Mouse (Mus musculus): ENCODE results near the gene Chrdl2.

The Chrdl2 gene

DNA sequence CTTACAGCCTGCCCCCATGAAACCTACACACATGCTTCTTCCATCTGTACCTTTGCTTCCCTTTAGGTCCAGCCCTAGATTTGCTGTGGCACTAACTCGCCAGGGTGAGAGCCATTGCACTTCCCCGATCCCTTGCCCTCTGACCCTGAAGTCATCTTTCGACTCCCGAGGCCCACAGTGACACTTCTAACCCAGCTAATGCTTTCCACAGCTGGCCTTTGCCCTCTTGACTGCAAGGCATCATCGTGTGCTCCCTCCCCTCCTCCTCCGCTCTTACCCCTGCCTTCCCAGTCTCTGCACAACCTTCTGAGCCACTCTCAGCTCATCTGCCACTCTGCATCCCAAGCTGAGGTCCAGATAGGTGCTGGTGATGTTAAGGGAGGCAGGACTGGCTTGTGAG, 6.5 kb downstream of the Chrdl2 start:
- Histone ChIP-seq H3K27me3 (ENCODE audit: insufficient read depth, low read length) (peaks cover 55% of the 10 kb centered on the region), H3K9me3 (ENCODE audit: low read length) (no peaks in the 10 kb centered on the region), H3K4me1 (replicated peaks; ENCODE audit: low read depth, low read length) (peaks cover 9% of the 10 kb centered on the region), H3K36me3 (ENCODE audit: insufficient read depth, low read length) (no peaks in the 10 kb centered on the region), H3K4me3 (replicated peaks; ENCODE audit: low read length) (no peak overlapping the region)
- TF ChIP-seq CTCF (conservative IDR thresholded peaks at IDR 0.05; ENCODE audit: low read length) = no peak
- no peak for TF ChIP-seq POU5F1 (IDR thresholded peaks at IDR 0.05; ENCODE audit: borderline replicate concordance, low read length)
- TF ChIP-seq NANOG (IDR thresholded peaks at IDR 0.05; ENCODE audit: borderline replicate concordance, low read length) = no peak

DNA sequence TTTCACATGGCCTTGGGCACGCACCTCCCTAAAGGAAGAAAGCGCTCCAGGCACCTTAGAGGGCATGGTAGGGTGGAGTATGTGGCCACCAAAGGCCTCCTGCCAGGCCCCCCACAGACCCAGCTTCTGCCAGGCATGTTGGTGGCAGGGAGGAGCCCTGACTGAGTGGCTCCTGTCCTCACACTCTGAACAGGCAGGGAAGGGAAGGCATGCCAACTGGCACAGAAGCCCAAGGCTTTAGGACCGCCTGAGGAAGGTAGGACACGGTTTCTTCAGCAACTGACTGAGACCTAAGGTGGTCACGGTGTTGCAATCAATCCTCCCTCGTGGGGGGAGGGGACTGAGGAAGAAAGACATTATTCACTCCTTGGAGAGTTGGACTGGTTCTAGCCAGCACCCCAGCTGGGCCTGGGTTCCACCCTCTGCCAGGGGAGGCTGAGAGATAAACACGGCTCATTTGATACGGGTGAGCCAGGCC, 8.2 kb downstream of the Chrdl2 start:
- no peak for TF ChIP-seq NANOG (IDR thresholded peaks at IDR 0.05; ENCODE audit: borderline replicate concordance, low read length)
- no peak for TF ChIP-seq POU5F1 (IDR thresholded peaks at IDR 0.05; ENCODE audit: borderline replicate concordance, low read length)
- no peak for TF ChIP-seq CTCF (conservative IDR thresholded peaks at IDR 0.05; ENCODE audit: low read length)
- H3K9me3 ChIP-seq (ENCODE audit: low read length) = no peaks in the 10 kb centered on the region
- peaks cover 9% of the 10 kb centered on the region for H3K4me1 ChIP-seq (replicated peaks; ENCODE audit: low read depth, low read length)
- H3K4me3 ChIP-seq (replicated peaks; ENCODE audit: low read length) = no peak overlapping the region
- peaks cover 50% of the 10 kb centered on the region for H3K27me3 ChIP-seq (ENCODE audit: insufficient read depth, low read length)
- no peaks in the 10 kb centered on the region for H3K36me3 ChIP-seq (ENCODE audit: insufficient read depth, low read length)

DNA sequence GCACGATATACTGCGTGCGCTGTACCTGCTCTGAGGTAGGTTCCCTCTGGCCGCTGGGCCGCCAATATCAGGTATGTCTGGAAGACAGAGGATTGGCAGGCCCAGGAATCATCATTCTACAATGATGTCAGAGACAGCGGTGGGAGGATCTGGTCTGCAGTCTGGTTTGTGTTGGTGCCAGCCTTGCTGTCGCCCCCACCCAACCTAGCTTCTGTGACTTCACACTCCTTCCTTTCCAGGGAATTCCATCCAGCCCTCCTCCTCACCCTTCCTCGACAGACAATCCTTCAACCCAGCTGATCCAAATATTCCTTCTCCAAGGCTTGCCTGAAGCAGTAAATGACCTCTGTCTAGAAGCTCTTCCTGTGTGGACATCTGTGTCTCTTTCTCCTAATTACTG, 11.1 kb downstream of the Chrdl2 start:
- H3K9me3 ChIP-seq (ENCODE audit: low read length) = no peaks in the 10 kb centered on the region
- H3K4me1 ChIP-seq (replicated peaks; ENCODE audit: low read depth, low read length) = peaks cover 7% of the 10 kb centered on the region
- no peak overlapping the region for H3K4me3 ChIP-seq (replicated peaks; ENCODE audit: low read length)
- H3K27me3 ChIP-seq (ENCODE audit: insufficient read depth, low read length) = peaks cover 45% of the 10 kb centered on the region
- H3K36me3 ChIP-seq (ENCODE audit: insufficient read depth, low read length) = no peaks in the 10 kb centered on the region
- TF ChIP-seq POU5F1 (IDR thresholded peaks at IDR 0.05; ENCODE audit: borderline replicate concordance, low read length) (no peak), CTCF (conservative IDR thresholded peaks at IDR 0.05; ENCODE audit: low read length) (no peak), NANOG (IDR thresholded peaks at IDR 0.05; ENCODE audit: borderline replicate concordance, low read length) (no peak)

DNA sequence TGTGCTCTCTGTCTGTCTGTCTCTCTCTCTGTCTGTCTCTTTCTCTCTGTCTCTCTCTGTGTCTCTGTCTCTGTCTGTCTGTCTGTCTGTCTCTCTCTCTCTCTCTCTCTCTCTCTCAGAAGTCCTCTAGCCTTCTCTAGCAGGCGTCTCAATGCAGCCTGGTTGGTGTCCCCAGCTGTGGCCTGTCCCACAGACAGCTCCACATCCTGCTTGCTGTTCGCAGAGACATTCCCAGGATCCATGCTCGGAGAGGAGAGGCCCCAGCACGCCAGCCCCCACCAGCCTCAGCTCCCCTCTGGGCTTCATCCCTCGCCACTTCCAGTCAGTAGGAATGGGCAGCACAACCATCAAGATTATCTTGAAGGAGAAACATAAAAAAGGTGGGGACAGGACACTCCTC, 21.4 kb downstream of the Chrdl2 start:
- Histone ChIP-seq H3K9me3 (ENCODE audit: low read length) (no peaks in the 10 kb centered on the region), H3K4me1 (replicated peaks; ENCODE audit: low read depth, low read length) (peaks cover 5% of the 10 kb centered on the region; the same call in 1 of the 2 replicates), H3K27me3 (ENCODE audit: insufficient read depth, low read length) (peaks cover 25% of the 10 kb centered on the region; the same call in 1 of the 2 replicates), H3K36me3 (ENCODE audit: insufficient read depth, low read length) (no peaks in the 10 kb centered on the region), H3K4me3 (replicated peaks; ENCODE audit: low read length) (no peak overlapping the region)
- TF ChIP-seq POU5F1 (IDR thresholded peaks at IDR 0.05; ENCODE audit: borderline replicate concordance, low read length) (no peak), CTCF (conservative IDR thresholded peaks at IDR 0.05; ENCODE audit: low read length) (no peak), NANOG (IDR thresholded peaks at IDR 0.05; ENCODE audit: borderline replicate concordance, low read length) (no peak)

DNA sequence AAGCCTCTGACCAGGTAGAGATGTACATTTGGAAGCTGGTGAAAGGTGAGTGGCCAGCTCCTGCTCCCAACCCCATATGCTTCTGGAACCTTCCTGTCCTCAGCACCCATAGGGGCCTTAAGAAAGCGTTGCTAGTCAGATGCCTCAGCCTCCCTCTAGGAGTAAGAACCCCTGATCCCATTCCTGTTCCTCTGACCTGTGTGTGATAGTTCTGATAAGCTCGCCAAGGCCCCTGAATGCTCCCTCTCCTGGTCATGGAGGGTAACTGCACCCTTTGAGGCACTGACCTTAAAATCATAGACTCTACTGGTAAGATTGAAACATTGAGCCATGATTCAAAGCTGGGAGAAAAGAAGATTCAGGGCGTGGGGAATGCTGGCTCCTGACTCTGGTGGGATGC, 23.3 kb downstream of the Chrdl2 start:
- no peaks in the 10 kb centered on the region for H3K36me3 ChIP-seq (ENCODE audit: insufficient read depth, low read length)
- H3K4me1 ChIP-seq (replicated peaks; ENCODE audit: low read depth, low read length) = peaks cover 5% of the 10 kb centered on the region; the same call in 1 of the 2 replicates
- no peaks in the 10 kb centered on the region for H3K9me3 ChIP-seq (ENCODE audit: low read length)

DNA sequence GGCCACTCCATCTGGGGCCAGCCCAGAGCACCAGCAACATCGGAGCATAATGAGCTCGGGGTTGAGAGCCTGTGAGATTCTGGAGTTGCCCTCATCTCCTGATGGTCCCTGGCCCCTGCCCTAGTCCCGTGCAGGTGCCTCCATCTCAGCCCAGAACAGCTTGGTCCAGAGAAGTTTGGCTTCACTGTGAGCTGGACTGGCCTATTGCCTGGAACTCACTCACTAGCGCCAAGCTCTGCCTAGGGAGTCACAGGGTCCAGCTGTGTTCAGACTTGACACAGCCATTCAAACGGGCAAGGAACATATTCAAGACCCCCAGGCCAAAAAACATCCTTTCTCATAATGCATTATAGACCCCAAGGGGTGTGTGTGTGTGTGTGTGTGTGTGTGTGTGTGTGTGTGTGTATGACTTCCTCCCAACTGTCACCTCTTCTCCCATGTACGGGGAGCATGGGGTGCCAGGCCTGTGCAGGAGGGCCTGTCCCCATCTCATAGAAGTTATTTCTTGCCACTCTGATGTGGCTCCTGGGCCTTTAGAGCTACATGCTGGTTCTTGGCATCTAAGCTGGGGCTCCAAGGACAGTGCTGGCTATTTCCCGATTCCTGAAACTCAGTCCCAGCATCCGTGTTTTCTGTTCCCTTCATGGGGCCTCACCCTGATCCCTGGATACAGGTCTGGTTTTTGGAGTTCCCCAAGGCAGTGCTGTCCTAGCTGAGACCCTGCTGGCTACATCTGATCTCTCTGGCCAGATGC, 25.2 kb downstream of the Chrdl2 start:
- Histone ChIP-seq H3K4me1 (replicated peaks; ENCODE audit: low read depth, low read length) (peaks cover 5% of the 10 kb centered on the region; the same call in 1 of the 2 replicates), H3K36me3 (ENCODE audit: insufficient read depth, low read length) (no peaks in the 10 kb centered on the region), H3K27me3 (ENCODE audit: insufficient read depth, low read length) (peaks cover 22% of the 10 kb centered on the region), H3K4me3 (replicated peaks; ENCODE audit: low read length) (no peak overlapping the region), H3K9me3 (ENCODE audit: low read length) (no peaks in the 10 kb centered on the region)
- TF ChIP-seq NANOG (IDR thresholded peaks at IDR 0.05; ENCODE audit: borderline replicate concordance, low read length) (no peak), POU5F1 (IDR thresholded peaks at IDR 0.05; ENCODE audit: borderline replicate concordance, low read length) (no peak), CTCF (conservative IDR thresholded peaks at IDR 0.05; ENCODE audit: low read length) (no peak)

More for the DNA sequence above, 23.3 kb downstream of the Chrdl2 start:
- Histone ChIP-seq H3K27me3 (ENCODE audit: insufficient read depth, low read length) (peaks cover 26% of the 10 kb centered on the region), H3K4me3 (replicated peaks; ENCODE audit: low read length) (no peak overlapping the region)
- TF ChIP-seq CTCF (conservative IDR thresholded peaks at IDR 0.05; ENCODE audit: low read length) = peak; percentile 93
- TF ChIP-seq POU5F1 (IDR thresholded peaks at IDR 0.05; ENCODE audit: borderline replicate concordance, low read length) = no peak

DNA sequence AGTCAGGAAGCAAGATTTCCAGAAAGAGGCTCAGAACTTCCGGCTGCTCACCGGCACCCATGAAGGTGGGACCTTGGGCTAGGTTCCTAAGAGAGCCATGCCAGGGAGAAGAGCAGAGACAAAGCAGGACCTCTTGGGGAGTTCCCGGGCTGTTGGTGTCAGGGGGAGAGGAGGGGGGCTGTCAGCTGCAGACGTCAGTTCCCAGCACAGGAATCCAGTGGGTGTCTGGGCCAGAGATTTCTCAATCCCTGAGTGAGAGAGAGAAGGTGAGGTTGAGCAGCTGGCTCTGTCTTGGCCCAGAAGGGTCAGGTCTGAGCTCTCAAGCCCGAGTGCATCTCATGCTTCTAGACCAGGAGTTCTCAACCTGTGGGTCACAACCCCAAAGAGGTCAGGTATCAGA, 27.7 kb downstream of the Chrdl2 start:
- Histone ChIP-seq H3K4me1 (replicated peaks; ENCODE audit: low read depth, low read length) (peaks cover 2% of the 10 kb centered on the region; the same call in 1 of the 2 replicates), H3K27me3 (ENCODE audit: insufficient read depth, low read length) (peaks cover 30% of the 10 kb centered on the region), H3K4me3 (replicated peaks; ENCODE audit: low read length) (no peak overlapping the region), H3K9me3 (ENCODE audit: low read length) (peaks cover 5% of the 10 kb centered on the region), H3K36me3 (ENCODE audit: insufficient read depth, low read length) (no peaks in the 10 kb centered on the region)
- TF ChIP-seq POU5F1 (IDR thresholded peaks at IDR 0.05; ENCODE audit: borderline replicate concordance, low read length) (no peak), CTCF (conservative IDR thresholded peaks at IDR 0.05; ENCODE audit: low read length) (no peak), NANOG (IDR thresholded peaks at IDR 0.05; ENCODE audit: borderline replicate concordance, low read length) (no peak)

DNA sequence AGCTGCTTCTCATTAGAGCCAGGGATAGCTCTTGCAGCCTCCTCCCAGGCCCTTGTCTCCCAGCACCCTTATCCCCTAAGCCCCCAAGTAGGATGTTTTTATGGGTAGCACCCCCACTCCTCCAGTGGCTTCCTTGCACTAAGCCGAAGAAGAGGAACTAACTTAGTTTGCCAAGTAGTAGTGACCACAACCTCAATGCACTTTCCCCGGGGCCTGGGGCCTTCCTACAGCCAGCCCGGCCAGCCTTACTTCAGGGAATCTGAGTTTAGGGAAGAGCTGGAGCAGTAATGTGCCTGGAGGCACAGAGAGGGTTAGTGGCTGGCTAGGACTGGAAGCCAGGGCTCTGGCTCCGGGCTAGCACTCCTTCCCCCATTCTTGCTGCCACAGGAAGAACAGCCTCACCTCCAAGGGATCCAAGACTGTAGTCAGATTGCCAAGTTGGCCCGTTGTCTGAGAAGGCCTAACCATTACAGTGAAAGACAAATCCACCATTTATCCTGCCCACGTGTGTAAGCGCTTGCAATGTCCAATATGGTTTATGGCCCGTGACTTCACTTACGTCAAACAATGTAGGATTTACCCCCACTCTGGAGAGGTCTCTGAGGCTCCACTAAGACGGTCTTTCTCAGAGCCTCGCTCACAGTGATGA, 29.0 kb downstream of the Chrdl2 start:
- H3K9me3 ChIP-seq (ENCODE audit: low read length) = peaks cover 5% of the 10 kb centered on the region
- TF ChIP-seq NANOG (IDR thresholded peaks at IDR 0.05; ENCODE audit: borderline replicate concordance, low read length) = no peak
- no peak for TF ChIP-seq CTCF (conservative IDR thresholded peaks at IDR 0.05; ENCODE audit: low read length)
- TF ChIP-seq POU5F1 (IDR thresholded peaks at IDR 0.05; ENCODE audit: borderline replicate concordance, low read length) = no peak
- peaks cover 27% of the 10 kb centered on the region for H3K27me3 ChIP-seq (ENCODE audit: insufficient read depth, low read length)
- no peak overlapping the region for H3K4me3 ChIP-seq (replicated peaks; ENCODE audit: low read length)
- H3K4me1 ChIP-seq (replicated peaks; ENCODE audit: low read depth, low read length) = no peaks in the 10 kb centered on the region
- no peaks in the 10 kb centered on the region for H3K36me3 ChIP-seq (ENCODE audit: insufficient read depth, low read length)
